Mouse (Mus musculus): Measurements from ENCODE around the gene Klf9. TPM values are rescaled to one million over a fixed set of nuclear protein-coding genes. Genes with fewer than 3 reads are reported as not detected.
A peak's percentile ranks its signal among the peaks of the same experiment; 100 is the strongest.

Gene Klf9
- polyA plus RNA-seq, 1 experiment from 2014 or later = 4.6 TPM

DNA sequence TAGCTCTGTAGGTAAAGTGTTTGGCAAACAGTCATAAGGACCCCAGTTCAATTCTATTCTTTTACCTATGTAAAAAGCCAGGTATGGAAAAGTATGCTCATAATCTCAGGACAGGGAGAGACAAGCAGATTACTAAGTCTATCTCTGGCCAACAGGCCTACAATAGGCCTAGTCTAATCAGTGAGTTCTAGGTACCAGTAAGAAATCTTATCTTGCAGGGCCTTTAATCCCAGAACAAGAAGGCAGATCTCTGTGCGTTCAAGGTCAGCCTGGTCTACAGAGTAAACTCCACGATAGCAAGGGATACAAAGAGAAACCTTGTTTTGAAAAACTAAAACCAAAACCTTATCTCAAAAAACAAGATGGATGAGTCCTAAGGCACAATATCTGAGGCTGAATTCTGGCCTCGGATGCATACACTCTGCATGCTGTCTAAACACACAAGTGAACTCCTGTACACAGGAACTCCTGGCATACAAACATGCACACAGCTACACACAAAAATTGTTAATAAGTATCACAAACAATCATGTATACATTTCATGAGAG, 62.6 kb downstream of the Klf9 start:
- WGBS = 91% methylated on average over 3 of the region's 3 CpGs
- peaks cover 47% of the 10 kb centered on the region for H3K36me3 ChIP-seq

DNA sequence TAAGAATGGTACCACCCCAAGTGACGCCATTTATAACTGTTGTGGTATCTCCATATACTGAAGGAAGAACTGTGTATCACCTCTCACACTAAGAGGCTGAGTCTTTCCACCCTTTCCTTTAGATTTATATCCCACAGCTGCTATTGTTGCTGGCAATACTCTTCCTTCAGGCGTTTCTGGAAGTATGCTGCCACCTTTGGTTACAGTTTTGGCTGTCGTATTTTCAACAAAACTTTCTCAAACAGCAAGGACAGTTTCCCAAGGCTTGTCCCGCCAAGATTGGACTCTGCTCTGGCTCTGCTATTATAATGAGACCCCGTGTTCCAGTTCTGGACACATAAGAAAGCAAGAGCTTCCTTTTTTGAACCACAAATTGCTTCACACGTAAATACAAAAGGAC, 70.3 kb downstream of the Klf9 start:
- H3K36me3 ChIP-seq = peaks cover 45% of the 10 kb centered on the region
- no peak overlapping the region for H3K4me3 ChIP-seq
- 80% methylated on average over 6 of the region's 6 CpGs for WGBS
- no peak overlapping the region for H3K4me2 ChIP-seq
- H3K9me3 ChIP-seq = no peaks in the 10 kb centered on the region
- H3K27me3 ChIP-seq = no peaks in the 10 kb centered on the region
- ATAC-seq (ENCODE audit: insufficient number of reproducible peaks, low FRiP score, low TSS enrichment, low read depth) = no peak
- H3K9ac ChIP-seq = no peak overlapping the region
- H3K4me1 ChIP-seq = no peaks in the 10 kb centered on the region
- no peak overlapping the region for H3K27ac ChIP-seq

More for the DNA sequence above, 62.6 kb downstream of the Klf9 start:
- Histone ChIP-seq H3K9me3 (no peaks in the 10 kb centered on the region; the same call in 1 of the 2 replicates), H3K4me2 (no peak overlapping the region), H3K9ac (no peak overlapping the region), H3K4me3 (no peak overlapping the region), H3K27me3 (no peaks in the 10 kb centered on the region), H3K4me1 (no peaks in the 10 kb centered on the region), H3K27ac (no peak overlapping the region)
- ATAC-seq (ENCODE audit: insufficient number of reproducible peaks, low FRiP score, low TSS enrichment, low read depth) = no peak

DNA sequence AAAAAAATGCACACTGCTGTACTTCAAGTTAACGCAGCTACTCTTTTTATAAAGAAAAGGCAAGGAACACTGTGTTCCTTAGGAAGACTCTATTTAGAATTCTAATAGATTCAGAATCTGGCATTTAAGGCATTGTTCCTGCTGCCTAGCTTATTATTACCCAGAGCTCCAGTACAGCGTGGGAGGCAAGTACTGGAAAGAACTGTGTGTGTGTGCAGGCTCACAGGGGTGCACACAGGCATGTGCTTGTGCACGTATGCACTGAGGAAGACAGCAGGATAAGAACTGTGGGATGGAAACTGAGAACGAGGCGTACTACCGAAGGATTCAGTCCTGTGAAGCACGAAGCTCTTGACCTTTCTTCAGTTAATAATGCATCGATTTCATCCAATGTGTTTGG, 73.3 kb downstream of the Klf9 start:
- Histone ChIP-seq H3K27ac (no peak overlapping the region), H3K4me1 (no peaks in the 10 kb centered on the region), H3K4me2 (no peak overlapping the region), H3K4me3 (no peak overlapping the region), H3K27me3 (no peaks in the 10 kb centered on the region), H3K9ac (no peak overlapping the region), H3K9me3 (no peaks in the 10 kb centered on the region), H3K36me3 (peaks cover 47% of the 10 kb centered on the region)
- WGBS = 91% methylated on average over 8 of the region's 8 CpGs
- ATAC-seq (ENCODE audit: insufficient number of reproducible peaks, low FRiP score, low TSS enrichment, low read depth) = no peak

MicroRNAs encoded within 50 kb of the gene (microRNA counts, 519-probe panel; counts per million panel counts)
- microRNA mmu-miR-1192 = 1,038 counts per million, percentile 5 among the panel's probes with 10 or more counts

Small RNAs within 50 kb of the gene (microRNA-seq; reads per million reads assigned to microRNA genes)
- not detected for gene Mir1192

Other genes with a start within 250 kb of the Klf9 start
- gene Smc5, start 132.7 kb downstream of the Klf9 start, polyA plus RNA-seq (2015; fragmentation: Nextera tagmentation; extraction: Ambion mirVana) = 27.9 and 29.6 TPM in 2 replicates

Data from limb, embryonic 15.5 days (tissue).